Mouse (Mus musculus) CD4-positive, CD25-positive, alpha-beta regulatory T cell, adult 2 months (primary cell): ENCODE data around the gene Col4a2.

Source experiments
- DNase-seq: peaks from one replicate; pipeline ENCODE4 v3.0.0-alpha.2; 2012; ENCODE audit warnings: low read depth, low spot score

Col4a2 gene

GRCm38 (mm10) chr8:11357921-11358436, 45.4 kb downstream of the Col4a2 start:
- DNase-seq = no peak

GRCm38 (mm10) chr8:11359846-11360245, 47.2 kb downstream of the Col4a2 start:
- DNase-seq = no peak

- DNase-seq = no peak
Observed at GRCm38 (mm10) chr8:11361546-11362277, 49.1 kb downstream of the Col4a2 start.

DNA sequence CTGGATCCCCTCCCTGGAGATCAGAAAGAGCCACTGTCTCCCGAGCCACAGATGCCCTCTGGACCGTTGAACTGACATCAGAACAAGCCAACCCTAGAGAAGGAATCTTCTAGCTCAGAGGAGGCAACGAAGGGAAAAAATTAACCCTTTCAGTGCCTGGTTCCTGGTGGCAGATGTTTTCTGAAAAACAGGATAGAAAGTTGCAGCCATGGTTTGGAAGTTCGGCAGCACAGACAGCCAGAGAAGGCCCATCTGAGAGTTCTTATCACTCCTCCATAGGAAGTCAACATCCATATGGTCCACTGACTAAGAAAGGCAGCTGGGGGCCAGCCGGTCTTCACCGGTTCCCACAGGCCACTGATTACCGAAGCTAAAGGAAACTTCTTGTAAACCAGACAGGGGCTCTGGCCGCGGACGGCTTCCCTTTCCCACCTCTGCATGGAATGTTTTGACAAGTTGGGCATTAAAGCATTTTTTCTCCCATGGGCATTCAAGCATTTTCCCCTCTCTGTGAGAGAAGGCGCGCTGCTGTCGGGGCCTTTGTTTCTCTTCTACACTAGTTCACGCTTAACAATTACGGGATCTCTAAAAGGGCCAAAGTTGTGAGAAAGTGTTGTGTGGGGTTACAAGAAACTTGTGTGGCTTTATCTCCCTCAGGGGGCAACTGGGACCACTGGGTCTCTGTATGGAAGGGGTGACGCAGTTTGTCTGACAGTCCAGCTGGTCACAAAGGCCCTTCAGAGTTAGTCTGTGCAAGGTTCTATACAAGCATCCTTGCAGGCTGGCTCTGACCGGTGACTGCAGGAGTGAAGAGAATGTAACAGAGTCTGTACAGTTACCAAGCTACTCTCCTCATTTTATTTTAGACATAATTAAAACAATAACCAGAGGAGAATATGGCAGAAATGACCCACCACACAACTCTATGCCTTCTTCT, 49.9 kb downstream of the Col4a2 start:
- no peak for DNase-seq

GRCm38 (mm10) chr8:11363340-11364126, 50.9 kb downstream of the Col4a2 start:
- DNase-seq = no peak

GRCm38 (mm10) chr8:11366251-11366650, 53.6 kb downstream of the Col4a2 start:
- DNase-seq = no peak

DNA sequence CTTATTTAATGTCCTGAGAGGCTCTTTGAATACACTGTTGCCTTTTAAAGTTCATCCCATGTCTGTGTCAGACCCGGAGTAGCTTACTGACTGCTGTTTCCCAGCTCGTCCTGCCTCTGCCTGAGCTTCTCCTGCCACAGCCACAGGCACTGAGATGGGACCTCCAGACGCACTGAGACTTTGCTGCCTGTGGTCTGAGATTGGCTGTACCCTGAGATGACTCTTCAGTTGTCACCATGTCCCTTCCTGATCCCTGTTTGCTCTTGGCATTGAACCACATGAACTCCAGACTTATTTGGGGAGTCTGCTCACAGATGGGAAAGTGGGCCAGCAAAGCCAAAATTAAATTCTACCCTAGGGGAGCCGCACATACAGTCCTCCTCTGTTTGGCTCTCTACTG, 54.1 kb downstream of the Col4a2 start:
- DNase-seq = no peak

GRCm38 (mm10) chr8:11367670-11368069, 55.1 kb downstream of the Col4a2 start:
- no peak for DNase-seq

GRCm38 (mm10) chr8:11369526-11370203, 57.1 kb downstream of the Col4a2 start:
- DNase-seq = no peak

- no peak for DNase-seq
Observed at GRCm38 (mm10) chr8:11371347-11371746, 58.7 kb downstream of the Col4a2 start.

DNA sequence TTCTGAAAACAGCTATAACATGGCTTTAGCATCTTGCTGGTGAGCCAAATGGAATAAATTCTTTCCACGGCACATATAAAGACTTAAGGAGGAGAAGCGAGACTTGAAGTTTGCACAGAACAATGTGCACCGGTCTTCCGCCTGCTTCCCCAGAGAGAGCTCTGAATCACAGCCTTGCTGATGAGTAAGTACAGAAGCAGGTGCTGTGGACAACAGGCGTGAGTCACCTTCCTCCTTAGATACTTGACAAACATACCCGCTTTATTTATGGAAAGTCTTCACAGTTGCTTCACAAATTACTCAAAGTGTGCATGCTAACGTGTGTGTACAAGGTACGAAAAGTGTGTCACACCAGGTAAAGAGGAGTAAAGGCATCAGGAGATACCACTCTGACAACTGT, 59.5 kb downstream of the Col4a2 start:
- DNase-seq = no peak

DNA sequence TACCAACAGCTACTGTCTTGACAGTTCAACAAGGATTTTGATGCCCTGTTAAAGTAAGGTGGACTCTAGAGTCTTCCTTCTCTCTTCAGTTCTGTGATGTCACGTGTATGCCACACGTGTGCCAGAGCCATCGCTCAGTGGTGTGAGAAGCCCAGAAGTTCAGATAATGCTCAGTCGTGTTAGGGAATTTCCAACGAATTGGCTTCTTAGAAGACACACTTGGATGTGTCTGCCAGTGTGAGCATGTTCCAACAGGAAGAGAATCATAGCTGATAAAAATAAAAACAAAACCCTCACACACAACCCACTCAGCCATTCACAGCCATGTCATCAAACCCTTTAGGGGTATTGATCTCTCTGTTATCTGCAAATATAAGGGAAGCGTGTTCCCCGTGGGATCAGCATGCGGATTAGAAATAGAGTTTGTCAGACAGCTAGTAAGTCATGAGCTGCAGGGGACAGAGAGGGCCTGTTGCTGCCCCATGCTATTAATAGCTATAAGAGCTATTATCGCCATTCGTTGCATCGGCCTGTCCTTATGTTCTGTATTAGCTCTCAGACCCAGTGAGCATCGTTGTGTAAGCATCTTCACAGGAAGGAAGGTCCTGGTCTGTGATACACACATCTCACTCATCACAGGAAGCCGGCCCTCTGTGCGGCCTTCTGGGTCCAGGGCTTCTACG, 61.2 kb downstream of the Col4a2 start:
- no peak for DNase-seq

DNA sequence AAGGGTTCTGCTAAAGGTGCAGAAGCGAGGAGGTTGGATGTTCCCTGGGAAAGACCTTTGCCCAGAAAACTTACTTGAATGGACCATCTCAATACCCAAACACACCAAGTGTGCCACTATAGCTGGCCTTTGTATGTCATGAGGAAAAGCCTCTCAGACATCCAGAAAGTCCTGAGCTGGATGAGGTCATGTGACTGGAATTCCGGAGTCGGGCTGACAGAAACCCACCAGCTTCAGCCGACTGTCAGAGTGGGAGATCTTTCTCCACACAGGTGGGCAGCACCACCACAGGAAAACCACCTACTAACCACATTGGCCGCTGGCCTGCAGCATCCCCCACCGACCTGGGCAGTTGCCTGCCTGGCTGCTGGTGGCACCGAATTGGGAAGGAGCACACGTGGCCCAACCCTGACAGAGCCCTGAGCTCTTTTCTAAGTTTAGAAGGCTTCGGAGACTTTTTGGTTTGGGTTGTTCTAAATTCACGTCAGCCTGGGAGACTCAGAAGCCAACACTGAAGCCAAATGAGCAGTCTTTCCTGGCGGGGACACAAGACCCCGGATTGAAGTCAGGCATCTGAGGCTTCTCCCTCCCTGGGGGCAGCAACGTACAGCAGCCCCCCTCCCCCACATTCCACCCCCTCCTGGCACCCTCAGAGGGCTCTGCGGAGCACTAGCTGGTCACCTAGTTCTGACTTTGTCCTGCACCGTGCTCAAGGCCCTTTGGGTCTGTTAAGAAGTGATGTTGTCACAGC, 61.9 kb downstream of the Col4a2 start:
- no peak for DNase-seq

GRCm38 (mm10) chr8:11375749-11376438, 63.3 kb downstream of the Col4a2 start:
- no peak for DNase-seq

- DNase-seq = no peak
Observed at GRCm38 (mm10) chr8:11377391-11378210, 65.0 kb downstream of the Col4a2 start.

GRCm38 (mm10) chr8:11379590-11379989, 67.0 kb downstream of the Col4a2 start:
- no peak for DNase-seq

DNA sequence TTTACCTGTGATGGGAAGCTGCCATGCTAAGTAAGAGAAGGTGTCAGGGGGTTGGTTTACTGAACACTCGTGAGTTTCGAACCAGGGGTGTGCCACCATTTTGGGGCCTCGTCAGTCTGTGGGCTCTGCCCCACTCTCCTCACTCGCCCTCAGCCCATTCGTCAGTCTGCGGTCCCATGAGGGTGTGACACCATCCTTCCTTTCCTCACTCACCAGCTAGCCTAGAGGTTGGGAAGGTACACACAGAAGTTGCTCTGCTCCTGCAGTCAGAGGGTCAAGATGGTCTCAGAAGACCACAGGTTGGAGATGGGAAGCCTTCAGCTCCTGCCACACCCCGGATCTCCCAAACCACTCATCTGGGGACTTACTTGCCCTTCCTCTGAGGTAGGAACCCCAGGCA, 68.9 kb downstream of the Col4a2 start:
- no peak for DNase-seq

GRCm38 (mm10) chr8:11382059-11382810, 69.6 kb downstream of the Col4a2 start:
- no peak for DNase-seq
